Mouse (Mus musculus) limb, embryonic 10.5 days (tissue): ENCODE measurements around the gene Pigk. TPM values are rescaled to one million over a fixed set of nuclear protein-coding genes. Genes with fewer than 3 reads are reported as not detected.
"Not testable (repeated sequence)": the region's sequence is repeated elsewhere in the genome, so short reads cannot be mapped to it uniquely, and the experiment has no call there.

ENCODE experiments used
- DNase-seq: peaks from one replicate; pipeline ENCODE4 v3.0.0-alpha.2; 2017; ENCODE audit warnings: low spot score
- H3K27ac ChIP-seq: fragments of 300-500 bp; sonication (generic); 2 replicates; pipeline ENCODE4 v1.5.1; 2016; ENCODE audit warnings: mild to moderate bottlenecking
- H3K27me3 ChIP-seq: fragments of 300-500 bp; sonication (generic); 2 replicates; pipeline ENCODE4 v1.6.1; 2016; ENCODE audit warnings: low read depth, mild to moderate bottlenecking; ENCODE audit not compliant: poor library complexity, severe bottlenecking
- H3K36me3 ChIP-seq: fragments of 300-500 bp; sonication (generic); 2 replicates; pipeline ENCODE4 v1.6.1; 2016; ENCODE audit warnings: mild to moderate bottlenecking, moderate library complexity
- H3K4me1 ChIP-seq: fragments of 300-500 bp; sonication (generic); 2 replicates; pipeline ENCODE4 v1.6.1; 2016
- H3K4me3 ChIP-seq: fragments of 300-500 bp; sonication (generic); 2 replicates; pipeline ENCODE4 v1.5.1; 2016; ENCODE audit warnings: mild to moderate bottlenecking, moderate library complexity
- H3K9me3 ChIP-seq: fragments of 300-500 bp; sonication (generic); replicated peaks from 2 replicates; pipeline ENCODE4 v1.6.1; 2016; ENCODE audit warnings: mild to moderate bottlenecking
- WGBS: fragments of 180-500 bp; shearing (Covaris S2); methylation state at CpG from one replicate; pipeline ENCODE4 v1.1.7; 2016; 5-methylcytosine and 5-hydroxymethylcytosine counted together
- polyA plus RNA-seq: library from polyadenylated mRNA; unstranded; fragments of >200 nt; fragmentation: Nextera tagmentation; extraction: Ambion mirVana; gene quantifications from 2 replicates; pipeline ENCODE4 v1.2.1, GENCODE M21; 2016

The Pigk gene
- polyA plus RNA-seq = 39.5 and 40.2 TPM in 2 replicates

- Histone ChIP-seq H3K27ac (peak within 1 kb of the TSS; percentile 85), H3K36me3 (no peaks in the 10 kb centered on the region), H3K4me1 (peaks cover 17% of the 10 kb centered on the region), H3K9me3 (no peaks in the 10 kb centered on the region), H3K27me3 (no peaks in the 10 kb centered on the region), H3K4me3 (peak within 1 kb of the TSS; percentile 76)
- peak; percentile 98 for DNase-seq
- WGBS = under 1% methylated on average over 48 of the region's 48 CpGs
These were observed at the start of gene Pigk for GRCm38 (mm10) chr3:152713991-152714902. Gene Pigk (plus strand): TSS chr3:152714100.

DNA sequence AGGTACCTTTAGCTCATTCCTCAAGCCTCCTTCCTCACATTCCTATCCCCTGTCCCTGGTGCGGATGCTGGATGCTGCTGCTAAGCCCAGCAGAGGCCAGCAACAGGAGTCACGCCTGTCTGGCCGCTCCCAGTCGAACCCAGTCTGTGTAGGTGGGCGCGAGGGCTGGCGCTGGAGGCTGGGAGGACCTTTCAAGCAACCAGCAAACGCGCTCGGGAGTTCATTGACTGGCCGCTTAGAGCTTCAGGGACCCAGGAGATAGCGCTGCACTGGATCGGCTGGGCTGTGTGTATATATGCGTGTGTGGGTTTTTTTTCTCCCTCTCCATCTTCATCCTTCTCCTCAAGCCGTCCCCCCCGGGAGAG, 46.9 kb upstream of the Pigk start:
- peak; percentile 67 for DNase-seq
- no peak overlapping the region for H3K27ac ChIP-seq
- H3K4me3 ChIP-seq = peak overlapping the region; percentile 68
- H3K9me3 ChIP-seq = no peaks in the 10 kb centered on the region
- WGBS = under 1% methylated on average over 16 of the region's 16 CpGs
- H3K27me3 ChIP-seq = peaks cover 57% of the 10 kb centered on the region
- H3K4me1 ChIP-seq = peaks cover 17% of the 10 kb centered on the region
- H3K36me3 ChIP-seq = no peaks in the 10 kb centered on the region

DNA sequence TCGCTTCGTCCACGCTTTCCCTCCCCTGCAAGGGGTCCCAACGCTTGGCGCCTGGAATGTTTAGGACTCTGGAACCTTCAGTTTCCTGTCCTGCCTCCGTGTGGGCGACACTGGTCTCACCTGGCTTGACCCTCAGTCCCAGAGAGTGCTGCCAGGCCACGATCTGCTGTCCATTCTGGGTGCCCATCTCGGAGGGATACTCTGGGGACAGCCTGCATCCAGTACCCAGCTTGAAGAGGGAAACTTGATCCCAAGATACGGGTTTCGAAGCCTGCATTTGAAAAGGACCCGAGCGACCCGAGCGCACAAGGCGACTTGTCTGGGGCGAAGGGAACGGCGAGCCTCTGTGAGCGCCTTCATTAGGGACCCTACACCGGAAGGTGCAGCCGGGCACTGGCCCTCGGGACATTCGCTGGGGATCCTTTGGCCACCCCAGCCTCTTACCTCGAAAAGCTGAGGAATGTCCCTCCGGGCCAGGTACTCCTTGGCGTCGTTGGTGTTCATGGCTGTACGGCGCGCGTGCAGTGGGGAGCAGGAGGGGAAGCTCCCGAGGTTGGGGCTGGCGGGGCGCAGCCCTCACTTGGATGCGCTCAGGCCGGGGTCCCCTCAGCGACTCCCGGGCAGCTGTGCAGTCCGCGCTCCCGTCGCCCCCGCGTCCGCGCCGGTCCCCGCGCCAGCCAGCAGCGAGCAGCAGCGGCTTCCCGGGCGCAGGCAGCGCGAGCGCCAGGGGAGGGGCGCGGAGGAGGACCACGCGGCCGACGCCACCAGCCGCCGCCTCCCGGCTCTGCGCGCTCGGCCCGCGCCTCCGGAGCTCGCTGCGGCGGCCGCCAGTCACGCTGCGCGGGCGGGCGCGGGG, 46.3 kb upstream of the Pigk start:
- DNase-seq = peak; percentile 76
- H3K36me3 ChIP-seq = no peaks in the 10 kb centered on the region
- no peaks in the 10 kb centered on the region for H3K9me3 ChIP-seq
- peak overlapping the region; percentile 82 for H3K27ac ChIP-seq
- peak overlapping the region; percentile 68 for H3K4me3 ChIP-seq
- peaks cover 17% of the 10 kb centered on the region for H3K4me1 ChIP-seq
- WGBS = under 1% methylated on average over 81 of the region's 82 CpGs
- H3K27me3 ChIP-seq = peaks cover 61% of the 10 kb centered on the region

GRCm38 (mm10) chr3:152668239-152668638, 45.7 kb upstream of the Pigk start, which contains the start of gene Ak5:
Gene Ak5 (minus strand): TSS chr3:152668360.
- WGBS = 26% methylated on average over 1 of the region's 5 CpGs
- H3K4me3 ChIP-seq = peak within 1 kb of the TSS; percentile 68
- no peaks in the 10 kb centered on the region for H3K9me3 ChIP-seq
- no peak for DNase-seq
- H3K27ac ChIP-seq = peak within 1 kb of the TSS; percentile 82
- peaks cover 61% of the 10 kb centered on the region for H3K27me3 ChIP-seq
- no peaks in the 10 kb centered on the region for H3K36me3 ChIP-seq
- H3K4me1 ChIP-seq = peaks cover 17% of the 10 kb centered on the region

DNA sequence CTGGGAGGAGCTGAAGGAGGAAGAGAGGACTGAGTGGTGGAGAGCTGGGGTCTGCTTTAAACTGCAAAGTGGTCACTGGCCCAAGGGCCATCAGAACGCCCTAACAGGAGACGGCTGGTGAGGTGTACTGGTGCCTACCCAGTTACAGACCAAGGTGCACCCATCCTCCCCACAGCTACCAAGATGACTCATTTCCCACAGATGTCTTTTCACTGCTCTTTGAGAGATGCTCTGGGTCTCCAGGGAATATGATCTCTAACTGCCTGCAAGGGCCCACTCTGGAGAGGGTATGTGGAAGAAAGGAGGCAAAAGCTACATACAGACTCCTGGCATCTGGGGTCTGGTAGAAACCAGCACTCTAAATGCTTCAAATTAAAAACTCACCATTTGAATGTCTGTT, 45.1 kb upstream of the Pigk start:
- DNase-seq = no peak
- Histone ChIP-seq H3K27me3 (peaks cover 61% of the 10 kb centered on the region), H3K27ac (no peak overlapping the region), H3K36me3 (no peaks in the 10 kb centered on the region), H3K9me3 (no peaks in the 10 kb centered on the region), H3K4me3 (no peak overlapping the region), H3K4me1 (peaks cover 17% of the 10 kb centered on the region)
- WGBS = 63% methylated on average over 2 of the region's 2 CpGs

DNA sequence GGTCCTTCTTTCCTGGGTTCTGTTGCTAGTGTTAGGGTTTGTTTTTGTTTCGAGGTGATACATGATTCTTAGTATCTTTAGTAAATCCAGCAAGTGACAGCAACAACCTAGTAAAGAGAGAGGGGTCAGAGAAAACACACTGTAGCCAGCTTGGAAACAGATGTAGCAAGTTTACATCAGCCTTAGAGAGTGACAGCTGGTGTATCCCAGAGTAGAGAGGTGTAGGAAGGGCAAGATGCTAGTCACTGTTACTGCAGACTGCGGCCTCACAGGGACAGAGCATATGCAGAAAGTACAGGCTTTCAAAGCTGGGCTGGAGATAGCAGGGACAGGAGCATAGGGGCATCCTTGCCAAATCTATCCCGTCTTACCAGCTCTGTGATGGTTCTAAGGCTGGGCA, 44.1 kb upstream of the Pigk start:
- no peaks in the 10 kb centered on the region for H3K36me3 ChIP-seq
- WGBS = 83% methylated on average over 3 of the region's 3 CpGs
- no peak overlapping the region for H3K27ac ChIP-seq
- H3K4me1 ChIP-seq = peaks cover 17% of the 10 kb centered on the region
- no peak overlapping the region for H3K4me3 ChIP-seq
- no peak for DNase-seq
- H3K9me3 ChIP-seq = no peaks in the 10 kb centered on the region
- peaks cover 57% of the 10 kb centered on the region for H3K27me3 ChIP-seq

- H3K27ac ChIP-seq = no peak overlapping the region
- WGBS = 84% methylated on average over 6 of the region's 6 CpGs
- no peak for DNase-seq
- H3K27me3 ChIP-seq = peaks cover 9% of the 10 kb centered on the region; the same call in 1 of the 2 replicates
- H3K9me3 ChIP-seq = no peaks in the 10 kb centered on the region
- 0 out of 2 replicates have a peak, but pooled peaks cover 3% of the 10 kb centered on the region for H3K4me1 ChIP-seq
- no peaks in the 10 kb centered on the region for H3K36me3 ChIP-seq
- no peak overlapping the region for H3K4me3 ChIP-seq
These were observed 39.2 kb upstream of the Pigk start for GRCm38 (mm10) chr3:152674663-152675062.

DNA sequence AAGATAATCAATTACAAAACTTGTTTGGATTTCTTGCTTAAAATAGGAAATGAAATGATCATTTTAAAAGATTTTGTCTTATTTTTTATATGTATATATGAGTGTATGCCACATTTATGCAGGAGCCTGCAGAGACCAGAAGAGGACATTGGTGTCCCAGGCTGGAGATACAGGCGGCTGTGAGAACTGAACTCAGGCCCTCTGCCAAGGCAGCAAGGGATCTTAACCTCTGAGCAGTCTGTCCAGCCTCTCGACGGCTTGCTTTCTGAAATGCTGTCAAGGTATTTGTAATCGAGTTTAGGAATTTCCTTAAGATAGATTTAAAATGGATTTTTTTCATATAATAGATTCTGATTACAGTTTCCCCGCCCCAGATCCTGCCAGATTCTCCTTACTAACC, 25.4 kb upstream of the Pigk start:
- Histone ChIP-seq H3K9me3 (no peaks in the 10 kb centered on the region), H3K27me3 (no peaks in the 10 kb centered on the region), H3K27ac (no peak overlapping the region), H3K4me3 (no peak overlapping the region), H3K36me3 (no peaks in the 10 kb centered on the region), H3K4me1 (no peaks in the 10 kb centered on the region)
- WGBS = 87% methylated on average over 5 of the region's 5 CpGs
- no peak for DNase-seq

- DNase-seq = no peak
- H3K9me3 ChIP-seq = no peaks in the 10 kb centered on the region
- H3K36me3 ChIP-seq = no peaks in the 10 kb centered on the region
- H3K4me3 ChIP-seq = no peak overlapping the region
- no peaks in the 10 kb centered on the region for H3K27me3 ChIP-seq
- no peaks in the 10 kb centered on the region for H3K4me1 ChIP-seq
- H3K27ac ChIP-seq = no peak overlapping the region
- WGBS = 89% methylated on average over 9 of the region's 9 CpGs
These were observed 24.8 kb upstream of the Pigk start for GRCm38 (mm10) chr3:152689105-152689504.

GRCm38 (mm10) chr3:152694950-152695349, 18.9 kb upstream of the Pigk start:
- H3K9me3 ChIP-seq = no peaks in the 10 kb centered on the region
- no peak overlapping the region for H3K4me3 ChIP-seq
- no peak for DNase-seq
- no peak overlapping the region for H3K27ac ChIP-seq
- no peaks in the 10 kb centered on the region for H3K36me3 ChIP-seq
- WGBS = 95% methylated on average over 3 of the region's 3 CpGs
- H3K27me3 ChIP-seq = no peaks in the 10 kb centered on the region
- peaks cover 15% of the 10 kb centered on the region for H3K4me1 ChIP-seq

DNA sequence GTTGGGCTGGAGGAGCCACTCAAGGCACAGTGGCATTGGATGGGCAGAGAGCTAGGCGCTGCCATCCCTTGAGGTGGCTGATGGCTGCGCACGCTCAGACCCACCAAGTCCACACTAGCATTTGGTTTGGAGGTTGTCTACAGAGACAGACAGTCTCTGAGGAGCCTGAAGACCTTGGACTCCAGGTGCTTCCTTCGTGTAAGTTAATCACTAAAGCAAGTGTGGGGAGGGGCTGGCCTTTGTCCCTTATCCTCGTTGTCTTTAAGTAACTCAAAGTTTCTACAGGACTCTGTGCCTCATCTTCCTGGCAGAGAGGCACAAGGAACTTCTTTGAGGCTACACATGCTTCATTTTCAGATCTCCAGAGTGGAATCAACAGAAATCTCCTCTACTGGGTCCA, 15.9 kb upstream of the Pigk start:
- 89% methylated on average over 5 of the region's 5 CpGs for WGBS
- no peaks in the 10 kb centered on the region for H3K36me3 ChIP-seq
- H3K4me1 ChIP-seq = peaks cover 15% of the 10 kb centered on the region
- H3K27ac ChIP-seq = no peak overlapping the region
- H3K4me3 ChIP-seq = no peak overlapping the region
- no peak for DNase-seq
- no peaks in the 10 kb centered on the region for H3K27me3 ChIP-seq
- no peaks in the 10 kb centered on the region for H3K9me3 ChIP-seq

DNA sequence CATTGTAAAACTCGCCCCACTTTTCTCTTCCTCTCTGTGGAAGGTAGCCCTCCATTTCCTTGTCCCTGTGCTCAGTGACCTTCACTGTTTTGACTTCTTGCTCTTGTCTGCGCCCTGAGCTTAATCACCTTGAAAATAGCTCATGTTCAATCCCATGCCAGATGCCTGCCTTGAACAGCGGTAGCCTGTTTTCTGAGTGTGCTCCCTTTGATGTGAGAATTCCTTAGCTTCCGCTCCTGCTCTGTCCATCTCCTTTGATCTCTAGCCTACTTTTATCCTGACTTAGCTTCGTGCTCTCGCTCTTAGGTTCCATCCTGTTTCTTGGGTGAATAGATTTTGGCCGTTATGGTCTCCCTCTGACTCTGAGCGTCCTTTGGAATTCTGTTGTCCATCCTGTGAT, 14.6 kb upstream of the Pigk start:
- H3K36me3 ChIP-seq = no peaks in the 10 kb centered on the region
- 34% methylated on average over 8 of the region's 8 CpGs for WGBS
- DNase-seq = no peak
- H3K4me3 ChIP-seq = no peak overlapping the region
- no peaks in the 10 kb centered on the region for H3K9me3 ChIP-seq
- H3K27ac ChIP-seq = no peak overlapping the region
- H3K4me1 ChIP-seq = peaks cover 15% of the 10 kb centered on the region
- no peaks in the 10 kb centered on the region for H3K27me3 ChIP-seq

DNA sequence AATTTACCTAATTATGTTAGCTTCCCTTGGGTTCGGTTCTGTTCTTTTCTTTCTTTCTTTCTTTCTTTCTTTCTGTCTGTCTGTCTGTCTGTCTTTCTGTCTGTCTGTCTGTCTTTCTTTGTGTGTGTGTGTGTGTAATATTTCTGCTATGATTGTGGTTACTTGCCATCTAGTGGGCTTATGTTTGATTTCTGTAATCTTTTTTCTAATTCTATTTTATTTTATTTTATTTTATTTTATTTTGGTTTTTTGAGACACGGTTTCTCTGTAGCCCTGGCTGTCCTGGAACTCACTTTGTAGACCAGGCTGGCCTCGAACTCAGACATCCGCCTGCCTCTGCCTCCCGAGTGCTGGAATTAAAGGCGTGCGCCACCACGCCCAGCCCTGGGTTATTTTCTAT, 12.4 kb upstream of the Pigk start:
- not testable (repeated sequence) for H3K36me3 ChIP-seq, H3K27me3 ChIP-seq, H3K9me3 ChIP-seq, H3K4me3 ChIP-seq, H3K27ac ChIP-seq, DNase-seq
- WGBS = 94% methylated on average over 8 of the region's 8 CpGs
- H3K4me1 ChIP-seq = peaks cover 15% of the 10 kb centered on the region
